Mouse (Mus musculus) left cerebral cortex, postnatal 4 days (tissue): Measurements from ENCODE around the gene Fancc. TPM values are rescaled to one million over a fixed set of nuclear protein-coding genes. Genes with fewer than 3 reads are reported as not detected.
A peak's percentile ranks its signal among the peaks of the same experiment; 100 is the strongest.

Experiments
- DNase-seq: peaks from one replicate; pipeline ENCODE4 v3.0.0-alpha.2; 2022
- intact Hi-C: fragments of 180-260 bp; cut with DNase I; formaldehyde crosslinking; loops from one replicate; pipeline ENCODE4 v1.15.1; 2025
- total RNA-seq, 2 experiments: library from RNA; stranded (reverse); gene quantifications; 2 replicates each; pipeline ENCODE4 v1.2.3; 2021

The Fancc gene
- total RNA-seq, 2 experiments from 2014 or later: 10.8 to 11.3 TPM

- DNase-seq: no peak
- intact Hi-C loops: no loop called here
Measured at GRCm38 (mm10) chr13:63302381-63302780, 194.7 kb downstream of the Fancc start.

GRCm38 (mm10) chr13:63301764-63302209 is 195.3 kb downstream of the Fancc start:
- intact Hi-C loops: no loop called here
- no peak for DNase-seq

GRCm38 (mm10) chr13:63300929-63301328 is 196.1 kb downstream of the Fancc start:
- intact Hi-C loops: no loop called here

GRCm38 (mm10) chr13:63298931-63299330 is 198.1 kb downstream of the Fancc start:
- intact Hi-C loops: no loop called here
- no peak for DNase-seq

More at GRCm38 (mm10) chr13:63300929-63301328, 196.1 kb downstream of the Fancc start:
- no peak for DNase-seq

GRCm38 (mm10) chr13:63297933-63298332 is 199.1 kb downstream of the Fancc start:
- DNase-seq: no peak
- intact Hi-C loops: no loop called here

- no peak for DNase-seq
- intact Hi-C loops: no loop called here
Measured at GRCm38 (mm10) chr13:63297003-63297402, 200.1 kb downstream of the Fancc start.

GRCm38 (mm10) chr13:63296300-63296699 is 200.8 kb downstream of the Fancc start:
- intact Hi-C loops: no loop called here
- no peak for DNase-seq

- intact Hi-C loops: no loop called here
Measured at GRCm38 (mm10) chr13:63294359-63295193, 202.5 kb downstream of the Fancc start.

GRCm38 (mm10) chr13:63293647-63294046 is 203.4 kb downstream of the Fancc start:
- no peak for DNase-seq
- intact Hi-C loops: no loop called here

More at GRCm38 (mm10) chr13:63294359-63295193, 202.5 kb downstream of the Fancc start:
- DNase-seq: no peak

GRCm38 (mm10) chr13:63291016-63291415 is 206.1 kb downstream of the Fancc start:
- DNase-seq: no peak
- intact Hi-C loops: no loop called here

- intact Hi-C loops: no loop called here
Measured at GRCm38 (mm10) chr13:63290126-63290525, 207.0 kb downstream of the Fancc start.

GRCm38 (mm10) chr13:63289687-63290086 is 207.4 kb downstream of the Fancc start:
- intact Hi-C loops: no loop called here
- no peak for DNase-seq

More at GRCm38 (mm10) chr13:63290126-63290525, 207.0 kb downstream of the Fancc start:
- no peak for DNase-seq

- no peak for DNase-seq
- intact Hi-C loops: no loop called here
Measured at GRCm38 (mm10) chr13:63289152-63289551, 207.9 kb downstream of the Fancc start.

GRCm38 (mm10) chr13:63286483-63287102 is 210.5 kb downstream of the Fancc start:
- peak; percentile 21 for DNase-seq
- intact Hi-C loops: no loop called here

GRCm38 (mm10) chr13:63284748-63285147 is 212.3 kb downstream of the Fancc start:
- intact Hi-C loops: no loop called here
- no peak for DNase-seq

GRCm38 (mm10) chr13:63283236-63283635 is 213.8 kb downstream of the Fancc start:
- intact Hi-C loops: no loop called here
- no peak for DNase-seq

GRCm38 (mm10) chr13:63281206-63281605 is 215.9 kb downstream of the Fancc start:
- no peak for DNase-seq
- intact Hi-C loops: no loop called here

- no peak for DNase-seq
- intact Hi-C loops: no loop called here
Measured at GRCm38 (mm10) chr13:63280344-63280743, 216.7 kb downstream of the Fancc start.

GRCm38 (mm10) chr13:63279807-63280206 is 217.3 kb downstream of the Fancc start:
- DNase-seq: no peak
- intact Hi-C loops: no loop called here

GRCm38 (mm10) chr13:63278796-63279475 is 218.1 kb downstream of the Fancc start:
- no peak for DNase-seq
- intact Hi-C loops: no loop called here

GRCm38 (mm10) chr13:63278141-63278631 is 218.9 kb downstream of the Fancc start:
- no peak for DNase-seq
- intact Hi-C loops: no loop called here
